Mouse (Mus musculus): ENCODE results near the gene Sufu. TPM values are rescaled to one million over a fixed set of nuclear protein-coding genes. Genes with fewer than 3 reads are reported as not detected.

The Sufu gene
- polyA plus RNA-seq, 1 experiment from 2014 or later = 20.5 TPM

DNA sequence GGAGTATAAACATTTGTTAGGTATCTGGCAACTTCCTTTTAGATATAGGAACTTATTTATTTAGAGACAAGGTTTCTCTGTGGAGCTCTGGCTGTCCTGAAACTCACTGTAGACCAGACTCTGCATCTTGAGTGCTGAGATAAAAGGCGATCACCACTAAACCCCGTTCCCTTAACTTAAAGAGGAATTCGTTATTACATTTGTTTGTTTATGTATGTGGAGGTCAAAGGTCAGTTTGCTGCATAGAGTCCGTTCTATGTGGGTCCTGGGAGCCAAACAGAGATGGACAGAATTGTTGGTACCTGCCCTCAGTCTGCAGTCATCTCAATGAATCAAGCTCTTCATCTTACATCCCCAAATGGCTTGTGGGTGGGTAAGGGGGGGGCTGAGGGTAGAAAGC, 20.8 kb upstream of the Sufu start:
- 27% methylated on average over 4 of the region's 4 CpGs for WGBS
- no peak overlapping the region for H3K4me3 ChIP-seq (ENCODE audit: low read length)
- no peak for ATAC-seq
- H3K36me3 ChIP-seq (ENCODE audit: control insufficient read depth, insufficient read depth, low read length) = peaks cover 16% of the 10 kb centered on the region
- no peaks in the 10 kb centered on the region for H3K4me1 ChIP-seq (ENCODE audit: control insufficient read depth, insufficient read depth, low read length)
- H3K4me2 ChIP-seq (ENCODE audit: low read depth, low read length) = no peak overlapping the region
- no peak overlapping the region for H3K9ac ChIP-seq (ENCODE audit: low read depth, low read length)
- no peaks in the 10 kb centered on the region for H3K9me3 ChIP-seq (ENCODE audit: control insufficient read depth, low read length)
- H3K27ac ChIP-seq (ENCODE audit: low read length) = no peak overlapping the region
- H3K27me3 ChIP-seq (replicated peaks; ENCODE audit: control insufficient read depth, insufficient read depth, low read length) = no peaks in the 10 kb centered on the region

DNA sequence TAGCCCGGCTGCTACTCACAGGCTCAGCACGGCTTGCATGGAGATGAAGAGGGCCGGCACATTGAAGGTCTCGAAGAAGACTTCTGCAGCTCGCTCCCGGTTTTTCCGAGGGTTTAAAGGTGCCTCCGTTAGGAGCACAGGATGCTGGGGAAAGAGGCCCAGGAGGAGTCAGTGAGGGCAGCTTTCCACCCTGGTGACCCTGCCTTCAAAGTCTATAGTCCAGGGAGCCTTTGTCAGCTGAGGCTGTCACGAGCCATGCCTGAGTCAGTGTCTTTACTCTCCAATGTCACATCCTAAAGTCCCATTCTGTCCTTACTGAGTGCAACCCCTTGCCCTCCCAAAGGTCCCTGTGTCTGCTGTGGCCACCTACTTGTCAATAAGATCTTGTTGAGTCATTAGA, 14.4 kb upstream of the Sufu start:
- Histone ChIP-seq H3K36me3 (ENCODE audit: control insufficient read depth, insufficient read depth, low read length) (peaks cover 47% of the 10 kb centered on the region), H3K4me2 (ENCODE audit: low read depth, low read length) (no peak overlapping the region), H3K27me3 (replicated peaks; ENCODE audit: control insufficient read depth, insufficient read depth, low read length) (no peaks in the 10 kb centered on the region), H3K4me3 (ENCODE audit: low read length) (no peak overlapping the region), H3K9me3 (ENCODE audit: control insufficient read depth, low read length) (no peaks in the 10 kb centered on the region), H3K9ac (ENCODE audit: low read depth, low read length) (no peak overlapping the region), H3K27ac (ENCODE audit: low read length) (no peak overlapping the region), H3K4me1 (ENCODE audit: control insufficient read depth, insufficient read depth, low read length) (no peaks in the 10 kb centered on the region)
- ATAC-seq = no peak
- 88% methylated on average over 9 of the region's 9 CpGs for WGBS

DNA sequence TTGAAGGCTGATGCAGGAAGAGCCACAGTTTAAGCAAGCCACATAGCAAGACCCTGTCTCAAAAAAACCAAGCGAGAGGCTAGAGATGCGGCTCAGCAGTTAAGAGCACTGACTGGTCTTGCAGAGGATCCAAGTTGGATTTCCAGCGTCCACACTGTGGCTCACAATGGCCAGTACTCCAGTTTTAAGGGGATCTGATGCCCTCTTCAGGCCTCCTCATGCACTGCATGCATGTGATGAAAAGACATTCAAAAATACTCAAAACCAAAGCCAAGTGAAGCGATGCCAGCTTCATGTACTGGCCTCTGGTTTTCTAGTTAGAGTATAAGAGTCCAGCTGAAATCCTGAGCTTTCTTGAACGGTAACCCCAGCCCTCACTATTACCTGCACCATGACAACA, 6.8 kb upstream of the Sufu start:
- 86% methylated on average over 5 of the region's 5 CpGs for WGBS
- H3K36me3 ChIP-seq (ENCODE audit: control insufficient read depth, insufficient read depth, low read length) = peaks cover under 1% of the 10 kb centered on the region; the same call in 1 of the 2 replicates
- no peak overlapping the region for H3K4me3 ChIP-seq (ENCODE audit: low read length)
- H3K4me2 ChIP-seq (ENCODE audit: low read depth, low read length) = no peak overlapping the region
- H3K9ac ChIP-seq (ENCODE audit: low read depth, low read length) = no peak overlapping the region
- H3K9me3 ChIP-seq (ENCODE audit: control insufficient read depth, low read length) = no peaks in the 10 kb centered on the region
- no peaks in the 10 kb centered on the region for H3K27me3 ChIP-seq (replicated peaks; ENCODE audit: control insufficient read depth, insufficient read depth, low read length)
- no peak for ATAC-seq
- peaks cover 13% of the 10 kb centered on the region for H3K4me1 ChIP-seq (ENCODE audit: control insufficient read depth, insufficient read depth, low read length)
- H3K27ac ChIP-seq (ENCODE audit: low read length) = no peak overlapping the region

DNA sequence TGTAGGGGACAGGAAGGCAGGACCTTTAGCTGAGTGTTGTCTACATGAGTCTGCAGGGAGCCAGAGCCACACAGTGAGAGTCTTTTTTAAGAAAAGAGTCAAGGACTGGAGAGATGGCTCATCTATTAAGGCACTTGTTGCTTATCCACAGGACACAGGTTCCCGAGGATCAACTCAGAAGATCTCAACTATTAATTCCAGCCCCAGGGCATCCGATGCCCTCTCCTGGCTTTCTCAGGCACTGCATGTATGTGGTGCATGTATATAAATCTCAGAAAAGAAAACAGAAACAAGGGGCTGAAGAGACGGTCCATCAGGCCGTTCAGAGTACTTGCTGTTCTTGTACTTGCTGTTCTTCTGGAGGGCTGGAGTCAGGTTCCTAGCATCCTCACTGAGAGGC, 4.7 kb upstream of the Sufu start:
- H3K27me3 ChIP-seq (replicated peaks; ENCODE audit: control insufficient read depth, insufficient read depth, low read length) = no peaks in the 10 kb centered on the region

DNA sequence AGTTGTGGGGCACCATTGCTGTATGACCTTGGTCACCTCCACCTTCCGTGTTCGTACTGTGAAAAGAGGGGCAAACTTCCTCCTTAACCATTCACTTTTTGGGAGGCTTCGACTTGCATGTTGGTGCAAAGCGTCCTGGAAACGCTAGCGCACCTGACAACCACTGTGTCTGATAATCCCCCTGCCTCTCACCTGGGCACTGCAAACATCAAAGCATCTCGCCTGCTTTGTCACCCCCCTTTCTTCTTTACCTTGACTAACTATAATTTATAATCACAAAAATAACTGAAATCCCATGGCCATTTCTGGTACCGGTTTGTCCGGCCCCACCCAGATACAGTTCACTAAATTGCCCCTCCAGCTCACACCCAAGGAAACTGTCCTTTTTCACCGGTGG, 2.0 kb upstream of the Sufu start:
- 3% methylated on average over 10 of the region's 10 CpGs for WGBS
- Histone ChIP-seq H3K4me3 (ENCODE audit: low read length) (peak overlapping the region; percentile 82), H3K9me3 (ENCODE audit: control insufficient read depth, low read length) (no peaks in the 10 kb centered on the region), H3K27ac (ENCODE audit: low read length) (peak overlapping the region; percentile 54; the same call in 1 of the 2 replicates), H3K9ac (ENCODE audit: low read depth, low read length) (peak overlapping the region; percentile 51), H3K4me2 (ENCODE audit: low read depth, low read length) (peak overlapping the region; percentile 65), H3K27me3 (replicated peaks; ENCODE audit: control insufficient read depth, insufficient read depth, low read length) (no peaks in the 10 kb centered on the region), H3K36me3 (ENCODE audit: control insufficient read depth, insufficient read depth, low read length) (no peaks in the 10 kb centered on the region), H3K4me1 (ENCODE audit: control insufficient read depth, insufficient read depth, low read length) (peaks cover 35% of the 10 kb centered on the region)
- no peak for ATAC-seq

More for the DNA sequence above, 4.7 kb upstream of the Sufu start:
- Histone ChIP-seq H3K9ac (ENCODE audit: low read depth, low read length) (no peak overlapping the region), H3K4me1 (ENCODE audit: control insufficient read depth, insufficient read depth, low read length) (peaks cover 17% of the 10 kb centered on the region), H3K4me2 (ENCODE audit: low read depth, low read length) (no peak overlapping the region), H3K9me3 (ENCODE audit: control insufficient read depth, low read length) (no peaks in the 10 kb centered on the region), H3K27ac (ENCODE audit: low read length) (no peak overlapping the region), H3K36me3 (ENCODE audit: control insufficient read depth, insufficient read depth, low read length) (no peaks in the 10 kb centered on the region), H3K4me3 (ENCODE audit: low read length) (no peak overlapping the region)
- ATAC-seq = no peak
- WGBS = 34% methylated on average over 4 of the region's 4 CpGs

DNA sequence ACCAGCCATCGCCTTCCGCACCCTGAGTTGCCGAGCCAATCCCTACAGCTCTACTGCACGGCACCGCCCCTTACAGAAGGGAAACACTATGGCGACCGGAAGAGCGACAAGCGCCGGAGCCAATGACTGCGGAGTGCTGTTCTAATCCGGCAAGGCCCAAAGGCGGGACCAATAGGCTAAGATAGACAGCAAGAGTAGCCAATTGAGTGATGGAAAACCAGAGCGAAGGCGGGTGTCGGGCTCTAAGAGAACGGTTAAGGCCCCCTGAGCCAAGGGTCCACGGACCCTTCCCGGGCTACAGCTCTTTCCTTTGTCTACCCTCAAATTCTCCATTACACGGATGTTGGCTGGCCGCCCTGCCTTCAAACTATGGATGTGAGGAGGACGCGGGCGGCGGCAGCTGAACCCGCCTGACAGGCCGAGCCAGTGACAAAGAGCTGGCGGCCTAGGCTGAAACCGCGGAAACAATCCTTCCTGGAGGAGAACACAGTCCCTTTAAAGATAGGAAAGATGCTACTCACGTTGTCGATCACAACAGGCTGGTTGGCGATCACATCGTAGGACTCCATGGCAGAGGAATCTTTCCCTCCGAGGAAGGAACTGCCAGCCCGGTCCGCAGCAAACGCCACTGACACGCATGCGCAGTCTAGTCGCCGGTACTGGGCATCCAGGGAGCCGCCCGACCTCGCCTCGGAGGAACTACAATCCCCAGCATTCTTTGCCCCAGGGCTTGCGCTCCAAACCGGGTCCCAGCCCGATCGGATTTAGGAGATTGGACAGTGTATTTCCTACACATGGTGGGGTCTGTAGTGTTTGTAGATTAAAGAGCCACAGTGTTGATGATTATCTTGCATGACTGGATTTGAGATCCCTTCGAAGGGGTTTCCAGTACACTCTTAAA, 1.3 kb upstream of the Sufu start, which contains the start of gene Actr1a:
Actr1a (minus strand) TSS at position 640 of the 901 bp plus-strand sequence.
- WGBS = under 1% methylated on average over 51 of the region's 51 CpGs
- peak within 1 kb of the TSS; percentile 77 for H3K27ac ChIP-seq (ENCODE audit: low read length)
- peak within 1 kb of the TSS; percentile 80 for H3K9ac ChIP-seq (ENCODE audit: low read depth, low read length)
- peak within 1 kb of the TSS; percentile 95 for H3K4me3 ChIP-seq (ENCODE audit: low read length)
- ATAC-seq = peak; percentile 95
- H3K36me3 ChIP-seq (ENCODE audit: control insufficient read depth, insufficient read depth, low read length) = no peaks in the 10 kb centered on the region
- no peaks in the 10 kb centered on the region for H3K9me3 ChIP-seq (ENCODE audit: control insufficient read depth, low read length)
- no peaks in the 10 kb centered on the region for H3K27me3 ChIP-seq (replicated peaks; ENCODE audit: control insufficient read depth, insufficient read depth, low read length)
- peaks cover 35% of the 10 kb centered on the region for H3K4me1 ChIP-seq (ENCODE audit: control insufficient read depth, insufficient read depth, low read length)
- peak within 1 kb of the TSS; percentile 77 for H3K4me2 ChIP-seq (ENCODE audit: low read depth, low read length)

DNA sequence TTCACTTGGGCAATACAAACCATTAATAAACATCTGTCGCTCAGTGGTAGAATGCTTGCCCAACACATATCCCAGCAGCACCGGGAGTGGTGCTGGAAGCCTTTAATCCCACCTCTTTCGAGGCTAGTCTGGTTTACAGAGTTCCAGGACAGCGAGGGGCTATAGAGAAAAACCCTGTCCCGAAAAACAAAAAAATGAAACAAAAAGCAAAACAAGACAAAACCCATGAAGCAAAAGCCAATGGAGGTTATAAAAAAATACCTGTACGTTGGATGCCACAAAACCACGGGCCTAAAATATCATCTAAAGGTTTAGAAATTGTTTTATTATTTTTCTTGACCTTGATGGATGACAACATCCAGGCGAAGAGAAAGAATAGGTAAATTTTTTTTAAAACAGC, 587 bp upstream of the Sufu start:
- Histone ChIP-seq H3K9ac (ENCODE audit: low read depth, low read length) (peak overlapping the region; percentile 80; the same call in 1 of the 2 replicates), H3K27me3 (replicated peaks; ENCODE audit: control insufficient read depth, insufficient read depth, low read length) (no peaks in the 10 kb centered on the region), H3K27ac (ENCODE audit: low read length) (no peak overlapping the region), H3K9me3 (ENCODE audit: control insufficient read depth, low read length) (no peaks in the 10 kb centered on the region), H3K4me2 (ENCODE audit: low read depth, low read length) (peak overlapping the region; percentile 77), H3K36me3 (ENCODE audit: control insufficient read depth, insufficient read depth, low read length) (peaks cover 2% of the 10 kb centered on the region; the same call in 1 of the 2 replicates), H3K4me3 (ENCODE audit: low read length) (peak overlapping the region; percentile 82), H3K4me1 (ENCODE audit: control insufficient read depth, insufficient read depth, low read length) (peaks cover 35% of the 10 kb centered on the region)
- 11% methylated on average over 8 of the region's 8 CpGs for WGBS
- no peak for ATAC-seq

DNA sequence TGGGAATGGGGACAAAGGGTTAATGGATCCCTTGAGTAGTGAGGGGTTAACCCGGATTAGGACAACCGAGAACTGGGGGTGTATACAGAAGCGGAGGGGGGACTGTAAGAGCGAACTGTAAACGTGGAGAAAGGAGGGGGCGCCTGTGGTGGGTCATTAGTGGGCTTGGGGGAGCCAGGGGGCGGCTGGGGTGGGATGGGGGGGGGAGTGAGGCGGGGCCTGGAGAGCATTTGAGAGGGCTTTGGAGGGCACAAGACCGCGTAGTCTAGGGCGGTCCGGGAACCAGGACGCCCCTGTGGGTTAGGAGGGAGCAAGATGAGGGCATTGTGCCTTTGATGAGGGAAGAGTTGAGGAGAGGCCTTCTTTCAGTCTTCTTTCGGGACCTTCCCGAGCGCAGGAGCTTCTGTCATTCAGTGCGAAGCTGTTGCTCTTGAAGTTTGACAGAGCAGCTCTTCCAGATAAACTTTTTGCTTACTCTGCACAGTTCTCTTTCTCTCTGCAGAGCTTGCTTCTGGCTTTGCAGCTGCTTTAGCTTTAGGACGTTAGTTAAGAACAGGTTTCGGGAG, 823 bp downstream of the Sufu start:
- no peaks in the 10 kb centered on the region for H3K27me3 ChIP-seq (replicated peaks; ENCODE audit: control insufficient read depth, insufficient read depth, low read length)
- H3K36me3 ChIP-seq (ENCODE audit: control insufficient read depth, insufficient read depth, low read length) = peaks cover 5% of the 10 kb centered on the region; the same call in 1 of the 2 replicates
- peak overlapping the region; percentile 95 for H3K4me3 ChIP-seq (ENCODE audit: low read length)
- ATAC-seq = no peak
- WGBS = 4% methylated on average over 17 of the region's 19 CpGs
- no peaks in the 10 kb centered on the region for H3K9me3 ChIP-seq (ENCODE audit: control insufficient read depth, low read length)
- H3K9ac ChIP-seq (ENCODE audit: low read depth, low read length) = peak overlapping the region; percentile 89
- H3K4me2 ChIP-seq (ENCODE audit: low read depth, low read length) = peak overlapping the region; percentile 81
- H3K27ac ChIP-seq (ENCODE audit: low read length) = peak overlapping the region; percentile 88
- peaks cover 35% of the 10 kb centered on the region for H3K4me1 ChIP-seq (ENCODE audit: control insufficient read depth, insufficient read depth, low read length)

DNA sequence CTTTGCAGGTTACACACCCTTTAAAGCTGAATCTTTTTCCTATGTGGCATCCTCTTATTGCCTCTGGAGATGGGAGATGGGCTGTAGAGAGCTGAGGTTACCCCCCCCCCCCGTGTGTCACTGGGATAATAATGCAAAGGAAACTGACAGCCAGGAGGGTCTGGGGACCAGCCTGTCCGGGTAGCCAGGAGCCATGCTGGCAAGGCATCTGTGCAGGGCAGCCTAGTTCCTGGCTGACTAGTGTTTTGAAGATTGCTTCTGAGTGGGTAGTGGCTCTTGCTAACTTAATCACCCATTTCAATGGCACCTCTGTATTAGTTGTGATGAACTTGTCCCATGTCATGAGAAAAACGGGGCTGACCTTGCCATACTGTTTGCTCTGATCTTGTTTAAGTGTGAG, 1.7 kb downstream of the Sufu start:
- ATAC-seq = no peak
- peak overlapping the region; percentile 81; the same call in 1 of the 2 replicates for H3K4me2 ChIP-seq (ENCODE audit: low read depth, low read length)
- H3K9ac ChIP-seq (ENCODE audit: low read depth, low read length) = peak overlapping the region; percentile 89
- no peaks in the 10 kb centered on the region for H3K27me3 ChIP-seq (replicated peaks; ENCODE audit: control insufficient read depth, insufficient read depth, low read length)
- H3K36me3 ChIP-seq (ENCODE audit: control insufficient read depth, insufficient read depth, low read length) = peaks cover 6% of the 10 kb centered on the region; the same call in 1 of the 2 replicates
- H3K27ac ChIP-seq (ENCODE audit: low read length) = no peak overlapping the region
- H3K9me3 ChIP-seq (ENCODE audit: control insufficient read depth, low read length) = no peaks in the 10 kb centered on the region
- H3K4me3 ChIP-seq (ENCODE audit: low read length) = peak overlapping the region; percentile 95
- H3K4me1 ChIP-seq (ENCODE audit: control insufficient read depth, insufficient read depth, low read length) = peaks cover 34% of the 10 kb centered on the region
- 40% methylated on average over 3 of the region's 3 CpGs for WGBS
